Mouse (Mus musculus): Measurements from ENCODE around the gene Mrpl50. TPM values are rescaled to one million over a fixed set of nuclear protein-coding genes. Genes with fewer than 3 reads are reported as not detected.
"Not testable (repeated sequence)": the region's sequence is repeated elsewhere in the genome, so short reads cannot be mapped to it uniquely, and the experiment has no call there.

Mrpl50 gene
- polyA plus RNA-seq, 1 experiment = 6.4 TPM

- no peak for DNase-seq (ENCODE audit: low read depth)
Observed at GRCm38 (mm10) chr4:49509183-49509582, 11.7 kb downstream of the Mrpl50 start.

GRCm38 (mm10) chr4:49506386-49506785 lies 14.5 kb downstream of the Mrpl50 start, which contains the start of gene Baat:
TSS of gene Baat (minus strand) at chr4:49506557.
- no peak for DNase-seq (ENCODE audit: low read depth)

GRCm38 (mm10) chr4:49503563-49503962 lies 17.3 kb downstream of the Mrpl50 start:
- DNase-seq (ENCODE audit: low read depth) = no peak

GRCm38 (mm10) chr4:49485934-49486650 lies 34.8 kb downstream of the Mrpl50 start:
- not testable (repeated sequence) for DNase-seq (ENCODE audit: low read depth)

GRCm38 (mm10) chr4:49485442-49485841 lies 35.5 kb downstream of the Mrpl50 start:
- DNase-seq (ENCODE audit: low read depth) = peak; percentile 8

GRCm38 (mm10) chr4:49480896-49481295 lies 40.0 kb downstream of the Mrpl50 start:
- DNase-seq (ENCODE audit: low read depth) = no peak

- DNase-seq (ENCODE audit: low read depth) = no peak
Observed at GRCm38 (mm10) chr4:49480104-49480760, 40.7 kb downstream of the Mrpl50 start.

GRCm38 (mm10) chr4:49479035-49479434 lies 41.9 kb downstream of the Mrpl50 start:
- DNase-seq (ENCODE audit: low read depth) = not testable (repeated sequence)

GRCm38 (mm10) chr4:49478118-49478877 lies 42.6 kb downstream of the Mrpl50 start:
- DNase-seq (ENCODE audit: low read depth) = no peak

- DNase-seq (ENCODE audit: low read depth) = no peak
Observed at GRCm38 (mm10) chr4:49474583-49474982, 46.3 kb downstream of the Mrpl50 start.

GRCm38 (mm10) chr4:49473435-49474100 lies 47.3 kb downstream of the Mrpl50 start, which contains the start of gene Acnat1:
TSS of gene Acnat1 (minus strand) at chr4:49473912.
- DNase-seq (ENCODE audit: low read depth) = no peak

GRCm38 (mm10) chr4:49469435-49470151 lies 51.3 kb downstream of the Mrpl50 start:
- DNase-seq (ENCODE audit: low read depth) = no peak

- DNase-seq (ENCODE audit: low read depth) = no peak
Observed at GRCm38 (mm10) chr4:49467360-49467759, 53.5 kb downstream of the Mrpl50 start.

Other genes starting within 250 kb of the Mrpl50 start
- 0.36 and 0.76 TPM in 2 replicates for gene Acnat2, start 112.9 kb downstream of the Mrpl50 start, polyA plus RNA-seq (2012; rRNA removed)
- 1.1 and 2.0 TPM in 2 replicates for gene Acnat1, start 47.2 kb downstream of the Mrpl50 start, polyA plus RNA-seq (2012; rRNA removed)
- not detected in 2 replicates for gene Baat, start 14.5 kb downstream of the Mrpl50 start, polyA plus RNA-seq (2012; rRNA removed)
- 3.3 and 4.6 TPM in 2 replicates for gene Zfp189, start 83 bp upstream of the Mrpl50 start, polyA plus RNA-seq (2012; rRNA removed)
- 1.5 and 6.2 TPM in 2 replicates for gene Aldob, start 28.5 kb upstream of the Mrpl50 start, polyA plus RNA-seq (2012; rRNA removed)
- 9.0 and 9.3 TPM in 2 replicates for gene Tmem246, start 76.8 kb upstream of the Mrpl50 start, polyA plus RNA-seq (2012; rRNA removed)
- gene Rnf20, start 110.9 kb upstream of the Mrpl50 start, polyA plus RNA-seq (2012; rRNA removed) = 16.8 and 19.0 TPM in 2 replicates
- 0.18 and 0.72 TPM in 2 replicates for gene Ppp3r2, start 160.9 kb upstream of the Mrpl50 start, polyA plus RNA-seq (2012; rRNA removed)